Mouse (Mus musculus): ENCODE data around the gene Sae1. TPM values are rescaled to one million over a fixed set of nuclear protein-coding genes. Genes with fewer than 3 reads are reported as not detected.
"Not testable (repeated sequence)": the region's sequence is repeated elsewhere in the genome, so short reads cannot be mapped to it uniquely, and the experiment has no call there.

The Sae1 gene
- total and polyA plus RNA-seq, 2 experiments from 2014 or later, result 122 to 211 TPM

DNA sequence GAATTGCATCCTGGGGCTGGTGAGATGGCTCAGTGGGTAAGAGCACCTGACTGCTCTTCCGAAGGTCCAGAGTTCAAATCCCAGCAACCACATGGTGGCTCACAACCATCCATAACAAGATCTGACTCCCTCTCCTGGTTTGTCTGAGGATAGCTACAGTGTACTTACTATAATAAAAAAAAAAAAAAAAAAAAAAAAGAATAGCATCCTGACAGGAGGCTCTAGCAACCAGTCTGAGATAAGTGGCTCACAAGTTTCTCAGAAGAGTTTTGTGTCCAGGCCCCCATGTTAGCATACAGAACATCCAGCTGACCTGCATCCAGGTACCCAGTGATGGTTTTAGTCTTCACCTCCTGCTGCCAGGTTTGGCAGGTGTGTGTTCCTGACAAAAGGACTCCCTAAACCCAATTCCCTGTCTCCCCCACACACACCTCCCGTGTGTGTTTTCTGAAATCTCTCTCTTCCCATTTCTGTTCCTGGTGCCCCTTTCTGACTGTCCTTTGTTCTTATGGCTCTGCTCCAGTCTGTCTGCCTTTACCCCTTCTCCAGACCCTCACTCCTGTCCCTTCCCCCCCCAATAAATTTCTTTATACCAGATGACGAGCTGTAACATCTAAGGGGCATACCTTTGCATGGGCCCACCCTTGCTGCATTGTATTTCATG, 10.9 kb upstream of the Sae1 start:
- no peak for TF ChIP-seq CTCF (IDR thresholded peaks at IDR 0.05; ENCODE audit: low read depth)
- Histone ChIP-seq H3K27me3 (ENCODE audit: insufficient read depth, low read length) (no peaks in the 10 kb centered on the region), H3K27ac (ENCODE audit: low read depth, low read length) (no peak overlapping the region), H3K4me1 (ENCODE audit: insufficient read depth) (0 out of 2 replicates have a peak, but pooled peaks cover 4% of the 10 kb centered on the region), H3K4me2 (ENCODE audit: low read depth) (peak overlapping the region; percentile 82), H3K4me3 (ENCODE audit: low read depth, low read length) (no peak overlapping the region), H3K9ac (peak overlapping the region; percentile 38; the same call in 1 of the 2 replicates), H3K9me3 (ENCODE audit: low read length) (no peaks in the 10 kb centered on the region), H3K36me3 (ENCODE audit: insufficient read depth) (no peaks in the 10 kb centered on the region)
- no peak for ATAC-seq
- WGBS, result 48% methylated on average over 3 of the region's 3 CpGs
- no peak for DNase-seq

DNA sequence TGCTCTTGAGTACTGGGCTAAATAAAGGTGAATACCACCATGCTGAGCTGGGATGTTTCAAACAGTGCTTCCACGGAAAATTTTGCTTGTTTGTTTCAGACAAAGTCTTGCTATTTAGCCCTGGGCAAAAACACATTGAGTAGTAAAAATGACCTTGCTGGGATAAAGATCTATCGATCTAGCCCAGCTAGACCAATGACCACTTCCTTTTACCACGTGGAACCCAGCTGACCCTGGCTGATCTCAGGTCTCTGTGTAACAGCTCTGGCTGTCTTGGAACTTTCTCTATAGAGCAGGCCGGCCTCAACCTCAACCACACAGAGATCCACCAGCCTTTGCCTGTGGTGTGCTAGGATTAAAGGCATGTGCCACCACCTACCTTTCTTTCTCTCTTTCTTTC, 9.9 kb upstream of the Sae1 start:
- no peak for TF ChIP-seq CTCF (IDR thresholded peaks at IDR 0.05; ENCODE audit: low read depth)
- no peaks in the 10 kb centered on the region for H3K9me3 ChIP-seq (ENCODE audit: low read length)
- no peak overlapping the region for H3K4me3 ChIP-seq (ENCODE audit: low read depth, low read length)
- WGBS, result 81% methylated on average over 4 of the region's 4 CpGs
- H3K9ac ChIP-seq, result no peak overlapping the region
- ATAC-seq, result no peak
- no peak for DNase-seq
- H3K27ac ChIP-seq (ENCODE audit: low read depth, low read length), result no peak overlapping the region
- H3K27me3 ChIP-seq (ENCODE audit: insufficient read depth, low read length), result no peaks in the 10 kb centered on the region
- H3K4me1 ChIP-seq (ENCODE audit: insufficient read depth), result no peaks in the 10 kb centered on the region
- no peaks in the 10 kb centered on the region for H3K36me3 ChIP-seq (ENCODE audit: insufficient read depth)
- no peak overlapping the region for H3K4me2 ChIP-seq (ENCODE audit: low read depth)

DNA sequence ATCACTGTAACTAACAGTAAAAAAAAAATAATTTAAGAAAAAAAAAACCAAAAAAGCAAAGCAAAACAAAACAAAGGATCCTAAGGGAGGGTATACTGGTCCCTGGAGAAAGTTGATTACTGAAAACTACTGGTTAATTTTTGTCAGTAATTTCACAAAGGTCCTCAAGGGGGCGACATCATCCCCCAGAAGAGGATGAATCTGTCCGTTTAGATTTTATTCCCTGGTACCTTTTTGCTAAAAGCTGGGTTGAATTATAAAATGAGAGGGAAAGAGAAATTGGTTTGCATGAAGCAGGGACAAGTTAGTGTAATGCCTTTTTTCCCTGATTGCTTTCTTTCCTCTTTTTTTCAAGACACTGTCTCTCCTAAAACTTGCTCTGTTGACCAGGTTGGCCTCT, 8.3 kb upstream of the Sae1 start:
- Histone ChIP-seq H3K27ac (ENCODE audit: low read depth, low read length) (no peak overlapping the region), H3K9me3 (ENCODE audit: low read length) (no peaks in the 10 kb centered on the region), H3K36me3 (ENCODE audit: insufficient read depth) (no peaks in the 10 kb centered on the region), H3K4me1 (ENCODE audit: insufficient read depth) (no peaks in the 10 kb centered on the region), H3K27me3 (ENCODE audit: insufficient read depth, low read length) (no peaks in the 10 kb centered on the region), H3K4me2 (ENCODE audit: low read depth) (no peak overlapping the region), H3K4me3 (ENCODE audit: low read depth, low read length) (no peak overlapping the region), H3K9ac (no peak overlapping the region)
- 2% methylated on average over 2 of the region's 2 CpGs for WGBS
- TF ChIP-seq CTCF (IDR thresholded peaks at IDR 0.05; ENCODE audit: low read depth), result peak; percentile 77
- DNase-seq, result peak; percentile 72
- no peak for ATAC-seq

DNA sequence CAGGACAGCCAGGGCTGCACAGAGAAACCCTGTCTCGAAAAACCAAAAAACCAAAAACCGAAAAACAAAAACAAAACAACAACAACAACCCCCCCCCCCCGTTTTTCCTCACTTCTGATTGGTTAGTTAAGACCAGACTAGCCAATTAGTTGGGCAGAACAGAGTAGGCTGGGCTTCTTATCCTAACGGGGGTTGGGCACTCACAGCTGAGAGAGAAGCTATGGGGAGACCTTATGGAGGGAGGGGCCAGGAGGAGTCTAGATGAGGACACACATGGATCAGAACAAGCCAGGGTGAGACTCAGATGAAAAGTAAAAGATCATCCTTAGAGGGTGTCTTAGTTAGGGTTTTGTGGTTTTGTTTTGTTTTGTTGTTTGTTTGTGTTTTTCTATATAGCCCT, 5.3 kb upstream of the Sae1 start:
- no peak overlapping the region for H3K27ac ChIP-seq (ENCODE audit: low read depth, low read length)
- H3K9ac ChIP-seq, result no peak overlapping the region
- no peak overlapping the region for H3K4me3 ChIP-seq (ENCODE audit: low read depth, low read length)
- no peak for DNase-seq
- WGBS, result 54% methylated on average over 4 of the region's 4 CpGs
- TF ChIP-seq CTCF (IDR thresholded peaks at IDR 0.05; ENCODE audit: low read depth), result no peak
- no peaks in the 10 kb centered on the region for H3K9me3 ChIP-seq (ENCODE audit: low read length)
- H3K27me3 ChIP-seq (ENCODE audit: insufficient read depth, low read length), result no peaks in the 10 kb centered on the region
- H3K4me2 ChIP-seq (ENCODE audit: low read depth), result no peak overlapping the region
- H3K36me3 ChIP-seq (ENCODE audit: insufficient read depth), result no peaks in the 10 kb centered on the region
- peaks cover 4% of the 10 kb centered on the region; the same call in 1 of the 2 replicates for H3K4me1 ChIP-seq (ENCODE audit: insufficient read depth)
- no peak for ATAC-seq

DNA sequence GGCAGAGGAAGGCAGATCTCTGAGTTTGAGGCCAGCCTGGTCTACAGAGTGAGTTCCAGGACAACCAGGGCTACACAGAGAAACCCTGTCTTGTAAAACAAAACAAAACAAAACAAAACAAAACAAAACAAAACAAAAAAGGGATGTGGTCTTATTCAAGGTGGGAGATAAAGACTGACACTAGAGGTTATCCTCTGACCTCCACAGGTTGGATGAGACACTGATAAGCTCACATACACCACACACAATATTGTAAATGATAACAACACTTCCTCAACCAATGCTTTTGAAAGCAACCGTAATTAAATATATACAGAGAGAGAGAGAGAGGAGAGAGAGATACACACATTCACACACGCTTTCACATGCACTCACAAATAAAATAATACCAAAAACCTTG, 2.3 kb upstream of the Sae1 start:
- H3K36me3 ChIP-seq (ENCODE audit: insufficient read depth), result not testable (repeated sequence)

DNA sequence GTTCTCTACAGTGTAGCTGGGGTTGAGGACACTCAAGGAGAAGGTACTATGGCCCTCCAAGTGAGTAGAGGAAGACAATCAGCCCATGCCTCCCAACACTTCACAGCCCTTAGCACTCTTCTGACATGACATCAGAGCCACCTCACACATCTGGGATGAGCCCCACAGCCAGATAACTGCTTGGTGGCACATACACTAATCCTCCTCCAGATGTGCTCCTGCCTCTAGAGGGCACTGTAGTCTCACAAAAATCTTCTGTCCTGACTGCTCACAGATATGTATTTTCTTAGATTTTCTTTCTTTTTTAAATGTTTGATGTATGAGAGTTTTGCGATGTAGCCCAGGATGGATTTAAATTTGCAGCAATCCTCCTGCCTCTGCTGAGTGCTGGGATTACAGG, 11.1 kb downstream of the Sae1 start:
- no peaks in the 10 kb centered on the region for H3K27me3 ChIP-seq (ENCODE audit: insufficient read depth, low read length)
- 91% methylated on average over 1 of the region's 1 CpGs for WGBS
- ATAC-seq (no peak), DNase-seq (peak; percentile 25)
- H3K9me3 ChIP-seq (ENCODE audit: low read length), result no peaks in the 10 kb centered on the region
- no peak overlapping the region for H3K27ac ChIP-seq (ENCODE audit: low read depth, low read length)
- H3K4me3 ChIP-seq (ENCODE audit: low read depth, low read length), result no peak overlapping the region
- H3K4me2 ChIP-seq (ENCODE audit: low read depth), result no peak overlapping the region
- H3K9ac ChIP-seq, result no peak overlapping the region
- peak; percentile 49 for TF ChIP-seq CTCF (IDR thresholded peaks at IDR 0.05; ENCODE audit: low read depth)
- H3K4me1 ChIP-seq (ENCODE audit: insufficient read depth), result no peaks in the 10 kb centered on the region
- peaks cover 33% of the 10 kb centered on the region for H3K36me3 ChIP-seq (ENCODE audit: insufficient read depth)

More for the DNA sequence above, 2.3 kb upstream of the Sae1 start:
- DNase-seq; H3K27me3 ChIP-seq (ENCODE audit: insufficient read depth, low read length); H3K27ac ChIP-seq (ENCODE audit: low read depth, low read length); H3K9ac ChIP-seq; H3K9me3 ChIP-seq (ENCODE audit: low read length); ATAC-seq; H3K4me3 ChIP-seq (ENCODE audit: low read depth, low read length); H3K4me2 ChIP-seq (ENCODE audit: low read depth): not testable (repeated sequence)
- 88% methylated on average over 2 of the region's 2 CpGs for WGBS
- peaks cover 13% of the 10 kb centered on the region for H3K4me1 ChIP-seq (ENCODE audit: insufficient read depth)

DNA sequence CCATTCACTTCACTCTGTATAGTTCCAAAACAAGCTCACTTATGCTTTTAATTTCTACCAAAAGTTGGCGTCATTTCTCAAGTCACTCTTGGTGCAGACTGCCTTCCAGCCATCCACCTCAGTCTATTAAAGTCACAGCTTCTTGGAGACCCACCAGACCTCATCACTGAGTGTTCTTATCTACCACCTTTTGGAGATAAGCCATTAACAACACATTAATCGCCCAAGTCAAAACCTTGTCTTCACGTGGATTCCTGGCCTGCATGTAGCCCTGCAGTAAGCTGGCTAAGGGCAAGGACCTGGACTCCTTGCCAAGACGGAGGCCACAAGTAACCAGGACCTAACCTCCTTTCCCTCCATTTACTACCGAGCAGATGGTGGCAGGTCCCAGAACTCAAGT, 12.6 kb downstream of the Sae1 start:
- Histone ChIP-seq H3K4me3 (ENCODE audit: low read depth, low read length) (no peak overlapping the region), H3K4me1 (ENCODE audit: insufficient read depth) (no peaks in the 10 kb centered on the region), H3K9me3 (ENCODE audit: low read length) (no peaks in the 10 kb centered on the region), H3K27ac (ENCODE audit: low read depth, low read length) (no peak overlapping the region), H3K27me3 (ENCODE audit: insufficient read depth, low read length) (no peaks in the 10 kb centered on the region), H3K9ac (no peak overlapping the region), H3K4me2 (ENCODE audit: low read depth) (no peak overlapping the region), H3K36me3 (ENCODE audit: insufficient read depth) (peaks cover 40% of the 10 kb centered on the region)
- WGBS, result 92% methylated on average over 5 of the region's 5 CpGs
- no peak for ATAC-seq
- TF ChIP-seq CTCF (IDR thresholded peaks at IDR 0.05; ENCODE audit: low read depth), result no peak
- DNase-seq, result no peak
